24 mouse cellular contexts compared by ENCODE assay signal in the genomic region with DNA sequence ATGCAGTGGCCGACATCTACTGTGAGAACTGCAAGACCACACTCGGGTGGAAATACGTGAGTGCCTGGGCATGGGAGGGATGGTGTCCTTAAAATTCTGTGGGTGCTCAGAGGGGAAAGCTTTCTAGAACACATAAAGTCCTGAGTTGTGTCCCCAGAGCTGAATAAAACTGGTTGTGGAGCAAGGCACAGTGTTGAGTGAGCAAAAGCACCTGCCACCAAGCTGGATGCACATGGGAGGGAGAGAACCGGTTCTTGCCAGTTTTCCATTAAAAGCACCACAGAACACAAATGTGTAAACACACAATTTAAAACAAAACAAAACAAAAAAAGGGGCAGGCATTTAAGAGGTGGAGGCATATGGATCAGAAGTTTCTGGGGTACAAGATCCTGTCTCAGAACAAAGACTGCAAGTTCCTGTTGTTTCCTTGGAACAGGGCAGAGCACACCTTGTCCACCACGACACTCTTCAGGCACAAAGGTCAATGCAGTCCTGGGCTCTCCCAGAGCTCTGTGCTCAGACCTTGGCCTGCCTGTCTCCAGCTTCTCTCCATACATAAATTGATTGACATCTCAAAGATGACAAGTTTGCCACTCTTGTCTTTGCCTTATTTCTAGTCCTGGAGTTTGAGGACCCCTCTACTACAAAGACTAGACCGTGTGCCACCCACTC. TPM values are rescaled to one million over a fixed set of nuclear protein-coding genes. Genes with fewer than 3 reads are reported as not detected.
DNase-seq lines count a peak whose midpoint lies in the region; ATAC-seq and TF ChIP-seq lines count a peak whose summit lies in the region.
"Had no signal": no experiment of that assay in that cellular context is flagged by ENCODE, and none has a peak within 500 bp of the region (broad histone marks: within the 10 kb centered on the region; RNA-seq: fewer than 3 reads in every experiment).

No protein-coding gene starts in this region.

- peak; percentile 44; the same call in 1 of the 2 replicates for TF ChIP-seq EP300 in lung, postnatal 0 days (IDR thresholded peaks at IDR 0.05)

- H3K9me3 ChIP-seq in heart, embryonic 10.5 days: no peaks in the 10 kb centered on the region
- H3K9me3 ChIP-seq in intestine, embryonic 15.5 days: no peaks in the 10 kb centered on the region
- H3K9me3 ChIP-seq in lung, postnatal 0 days (ENCODE audit: low read length): no peaks in the 10 kb centered on the region
- H3K9me3 ChIP-seq: embryonic facial prominence, embryonic 10.5 days; embryonic facial prominence, embryonic 15.5 days; forebrain, embryonic 13.5 days; G1E; heart, embryonic 12.5 days; hindbrain, embryonic 10.5 days; megakaryocyte, embryonic 14.5 days; midbrain, embryonic 12.5 days; neural tube, embryonic 13.5 days had no signal

- H3K36me3 ChIP-seq in heart, embryonic 10.5 days: peaks cover 56% of the 10 kb centered on the region
- peaks cover 9% of the 10 kb centered on the region for H3K36me3 ChIP-seq in intestine, embryonic 15.5 days
- H3K36me3 ChIP-seq in lung, postnatal 0 days (ENCODE audit: insufficient read depth, low read length): 0 out of 2 replicates have a peak, but pooled peaks cover 11% of the 10 kb centered on the region

- H3K4me3 ChIP-seq in heart, embryonic 10.5 days: no peak overlapping the region
- no peak overlapping the region for H3K4me3 ChIP-seq in intestine, embryonic 15.5 days (replicated peaks)
- H3K4me3 ChIP-seq in lung, postnatal 0 days (ENCODE audit: low read depth, low read length): no peak overlapping the region
- H3K4me3 ChIP-seq: embryonic facial prominence, embryonic 10.5 days; embryonic facial prominence, embryonic 15.5 days; forebrain, embryonic 13.5 days; heart, embryonic 12.5 days; hindbrain, embryonic 10.5 days; megakaryocyte, embryonic 14.5 days; midbrain, embryonic 12.5 days; neural tube, embryonic 13.5 days had no signal

- H3K4me1 ChIP-seq in heart, embryonic 10.5 days: peaks cover 15% of the 10 kb centered on the region
- 0 out of 2 replicates have a peak, but pooled peaks cover 2% of the 10 kb centered on the region for H3K4me1 ChIP-seq in intestine, embryonic 15.5 days (replicated peaks)
- no peaks in the 10 kb centered on the region for H3K4me1 ChIP-seq in lung, postnatal 0 days (ENCODE audit: insufficient read depth, low read depth, low read length)
- H3K4me1 ChIP-seq: embryonic facial prominence, embryonic 10.5 days; embryonic facial prominence, embryonic 15.5 days; hindbrain, embryonic 10.5 days; megakaryocyte, embryonic 14.5 days; midbrain, embryonic 12.5 days; neural tube, embryonic 13.5 days had no signal

- no peak overlapping the region for H3K4me2 ChIP-seq in intestine, embryonic 15.5 days (replicated peaks)
- H3K4me2 ChIP-seq in lung, postnatal 0 days (replicated peaks; ENCODE audit: low read depth, low read length): no peak overlapping the region
- H3K4me2 ChIP-seq: embryonic facial prominence, embryonic 15.5 days; forebrain, embryonic 13.5 days; heart, embryonic 12.5 days; midbrain, embryonic 12.5 days; neural tube, embryonic 13.5 days had no signal

- WGBS in heart, embryonic 10.5 days: 79% methylated on average over 6 of the region's 6 CpGs
- 80% methylated on average over 6 of the region's 6 CpGs for WGBS in intestine, embryonic 15.5 days
- WGBS in lung, postnatal 0 days: 67% methylated on average over 6 of the region's 6 CpGs

- intact Hi-C loops in heart, postnatal 14 days (cut with DNase I): no loop called here

- H3K9ac ChIP-seq in intestine, embryonic 15.5 days: no peak overlapping the region
- H3K9ac ChIP-seq in lung, postnatal 0 days (replicated peaks; ENCODE audit: low read depth): no peak overlapping the region
- H3K9ac ChIP-seq: embryonic facial prominence, embryonic 15.5 days; forebrain, embryonic 13.5 days; heart, embryonic 12.5 days; liver, embryonic 14.5 days; midbrain, embryonic 12.5 days; neural tube, embryonic 13.5 days had no signal

- H3K27ac ChIP-seq in heart, embryonic 10.5 days: no peak overlapping the region
- H3K27ac ChIP-seq in intestine, embryonic 15.5 days: no peak overlapping the region
- H3K27ac ChIP-seq in lung, postnatal 0 days (ENCODE audit: low read length): no peak overlapping the region
- H3K27ac ChIP-seq: embryonic facial prominence, embryonic 10.5 days; embryonic facial prominence, embryonic 15.5 days; forebrain, embryonic 13.5 days; hindbrain, embryonic 10.5 days; liver, embryonic 14.5 days; midbrain, embryonic 12.5 days; neural tube, embryonic 13.5 days had no signal

- ATAC-seq in intestine, embryonic 15.5 days: peak; percentile 75
- ATAC-seq in lung, postnatal 0 days: peak; percentile 51
- no peak for ATAC-seq in erythroblast, adult 5-6 weeks (replicated peaks; ENCODE audit: low FRiP score, poor library complexity, severe bottlenecking)
- ATAC-seq: forebrain, embryonic 13.5 days; hindbrain, embryonic 16.5 days had no signal

- TF ChIP-seq CTCF in lung, postnatal 0 days (IDR thresholded peaks at IDR 0.05): no peak

- H3K27me3 ChIP-seq in heart, embryonic 10.5 days (ENCODE audit: insufficient read depth, poor library complexity, severe bottlenecking): no peaks in the 10 kb centered on the region
- no peaks in the 10 kb centered on the region for H3K27me3 ChIP-seq in intestine, embryonic 15.5 days (replicated peaks)
- no peaks in the 10 kb centered on the region for H3K27me3 ChIP-seq in lung, postnatal 0 days (replicated peaks; ENCODE audit: insufficient read depth, low read length)
- H3K27me3 ChIP-seq: embryonic facial prominence, embryonic 15.5 days; forebrain, embryonic 13.5 days; heart, embryonic 12.5 days; megakaryocyte, embryonic 14.5 days; midbrain, embryonic 12.5 days; neural tube, embryonic 13.5 days had no signal

- peak; percentile 23 to 34 for DNase-seq in heart, postnatal 14 days
- no peak for DNase-seq in heart, embryonic 10.5 days (ENCODE audit: low spot score)
- DNase-seq in lung, postnatal 0 days (ENCODE audit: low spot score): peak; percentile 64
- peak; percentile 51 to 75 for DNase-seq in lung, postnatal 4 days
- DNase-seq in right cerebral cortex, postnatal 36 days (ENCODE audit: low spot score in 2 of 2): no peak
- DNase-seq: adrenal gland, adult 8-10 months; cerebellum, adult 8-10 months; gastrocnemius, postnatal 14 days; heart, adult 11 months; layer of hippocampus, adult 9-11 months; liver had no signal

RNA-seq across cellular contexts. Expression of a gene that starts 12.8 kb away (rescaled TPM):
- 1 to 10 TPM; 2.9 to 3.3 TPM for total RNA-seq in heart, postnatal 14 days (2021)
- polyA plus RNA-seq in heart, embryonic 10.5 days (2016; fragmentation: Nextera tagmentation; extraction: Ambion mirVana): 16.6 and 27.6 TPM in 2 replicates
- polyA plus RNA-seq in intestine, embryonic 15.5 days (2015; fragmentation: Nextera tagmentation; extraction: Ambion mirVana): 13.7 and 17.1 TPM in 2 replicates
- polyA plus RNA-seq in lung, postnatal 0 days (2015; fragmentation: Nextera tagmentation; extraction: Ambion mirVana): 10.6 and 15.1 TPM in 2 replicates
- total RNA-seq in erythroblast, adult 5-6 weeks (2015; ENCODE audit: low replicate concordance): not detected in 2 replicates
- not detected in 2 replicates for total RNA-seq in erythroblast, adult 5-6 weeks (2017; ENCODE audit: low replicate concordance)

RNA-seq across cellular contexts. Expression of a gene that starts 28.8 kb away (rescaled TPM):
- total RNA-seq in heart, postnatal 14 days (2021): 10 to 100 TPM; 42.4 to 43.1 TPM
- 114 and 125 TPM in 2 replicates for polyA plus RNA-seq in heart, embryonic 10.5 days (2016; fragmentation: Nextera tagmentation; extraction: Ambion mirVana)
- 121 and 129 TPM in 2 replicates for polyA plus RNA-seq in intestine, embryonic 15.5 days (2015; fragmentation: Nextera tagmentation; extraction: Ambion mirVana)
- polyA plus RNA-seq in lung, postnatal 0 days (2015; fragmentation: Nextera tagmentation; extraction: Ambion mirVana): 82.2 and 91.4 TPM in 2 replicates
- 35.1 and 36.7 TPM in 2 replicates for total RNA-seq in erythroblast, adult 5-6 weeks (2015; ENCODE audit: low replicate concordance)
- 57.7 and 79.4 TPM in 2 replicates for total RNA-seq in erythroblast, adult 5-6 weeks (2017; ENCODE audit: low replicate concordance)

RNA-seq across cellular contexts. Expression of a gene that starts 42.7 kb away (rescaled TPM):
- total RNA-seq in heart, postnatal 14 days (2021): 1 to 10 TPM in 1 of 2 experiments, not detected in 1; 2.4 TPM
- polyA plus RNA-seq in heart, embryonic 10.5 days (2016; fragmentation: Nextera tagmentation; extraction: Ambion mirVana): 56.0 and 84.9 TPM in 2 replicates
- 34.5 and 39.0 TPM in 2 replicates for polyA plus RNA-seq in intestine, embryonic 15.5 days (2015; fragmentation: Nextera tagmentation; extraction: Ambion mirVana)
- 0.90 and 1.3 TPM in 2 replicates for polyA plus RNA-seq in lung, postnatal 0 days (2015; fragmentation: Nextera tagmentation; extraction: Ambion mirVana)
- total RNA-seq in erythroblast, adult 5-6 weeks (2015; ENCODE audit: low replicate concordance): 2.9 and 4.0 TPM in 2 replicates
- 1.7 and 2.0 TPM in 2 replicates for total RNA-seq in erythroblast, adult 5-6 weeks (2017; ENCODE audit: low replicate concordance)
- total RNA-seq: gastrocnemius, postnatal 14 days had no signal

RNA-seq across cellular contexts. Expression of a gene that starts 49.9 kb away (rescaled TPM):
- 1 to 10 TPM; 6.7 to 9.3 TPM for total RNA-seq in heart, postnatal 14 days (2021)
- polyA plus RNA-seq in heart, embryonic 10.5 days (2016; fragmentation: Nextera tagmentation; extraction: Ambion mirVana): 115 and 145 TPM in 2 replicates
- polyA plus RNA-seq in intestine, embryonic 15.5 days (2015; fragmentation: Nextera tagmentation; extraction: Ambion mirVana): 134 and 192 TPM in 2 replicates
- polyA plus RNA-seq in lung, postnatal 0 days (2015; fragmentation: Nextera tagmentation; extraction: Ambion mirVana): 20.6 and 34.6 TPM in 2 replicates
- total RNA-seq in erythroblast, adult 5-6 weeks (2015; ENCODE audit: low replicate concordance): 20.9 and 51.7 TPM in 2 replicates
- total RNA-seq in erythroblast, adult 5-6 weeks (2017; ENCODE audit: low replicate concordance): 15.8 and 25.6 TPM in 2 replicates

Comparison
In these comparisons a context has a peak if more than half of its experiments do, and no peak if none do; other contexts are left out.
1. DNase-seq: peak in heart, postnatal 14 days (2 of 2), lung, postnatal 0 days (single experiment) and lung, postnatal 4 days (2 of 2); none in heart, embryonic 10.5 days (single experiment) and right cerebral cortex, postnatal 36 days (0 of 2).
2. RNA of a gene that starts 42.7 kb away (polyA plus RNA-seq): 56.0 to 84.9 TPM in heart, embryonic 10.5 days and 34.5 to 39.0 TPM in intestine, embryonic 15.5 days; 0.90 to 1.3 TPM in lung, postnatal 0 days; every median in the first group is over 10 times any median in the second.